Mouse (Mus musculus): ENCODE measurements at regions not wholly inside any gene's neighbourhood (a gene's known extent, or its start where the extent isn't known, plus 50 kb on each side); places are given as distances from the start of the nearest gene placed in this dataset.

DNA sequence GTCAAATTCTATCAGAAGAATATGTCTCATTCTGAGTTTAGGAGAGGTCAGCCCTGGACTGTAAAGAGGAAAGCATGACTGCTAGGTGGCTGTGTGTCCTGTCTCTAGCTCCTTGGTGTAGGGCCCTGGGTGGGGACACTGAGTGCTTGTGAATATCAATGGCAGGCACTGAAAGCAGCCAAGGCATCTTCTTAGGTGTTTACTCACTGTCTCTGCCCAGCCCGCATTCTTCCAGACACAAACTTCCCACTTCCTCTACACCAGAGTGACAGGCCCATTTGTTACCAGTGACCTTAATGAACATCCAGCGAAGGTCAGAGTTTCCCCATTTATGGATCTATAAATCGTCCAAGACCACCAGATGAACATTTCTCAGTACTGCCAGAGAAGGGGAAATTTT, 823.1 kb downstream of the Efna5 start:
- peak; percentile 29 for DNase-seq

DNA sequence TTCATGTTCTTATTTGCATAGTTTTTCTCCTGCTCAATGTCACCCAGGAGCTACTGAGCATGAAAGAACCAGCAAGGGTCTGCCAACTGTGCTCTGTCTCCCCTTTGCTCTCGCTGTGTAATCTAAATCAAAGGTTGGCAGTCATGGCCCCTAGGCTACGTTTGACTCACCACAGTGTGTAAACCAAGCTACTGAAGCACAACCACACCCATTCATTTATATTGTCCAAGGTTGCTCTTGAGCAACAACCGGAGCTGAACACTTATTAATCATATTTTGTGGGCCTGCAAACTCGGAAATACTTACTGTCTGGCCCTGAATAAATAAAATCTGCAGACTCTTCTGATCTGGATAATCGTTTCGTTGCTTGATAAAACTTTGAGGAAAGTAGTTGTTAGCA, 826.3 kb downstream of the Efna5 start:
- no peak for DNase-seq

DNA sequence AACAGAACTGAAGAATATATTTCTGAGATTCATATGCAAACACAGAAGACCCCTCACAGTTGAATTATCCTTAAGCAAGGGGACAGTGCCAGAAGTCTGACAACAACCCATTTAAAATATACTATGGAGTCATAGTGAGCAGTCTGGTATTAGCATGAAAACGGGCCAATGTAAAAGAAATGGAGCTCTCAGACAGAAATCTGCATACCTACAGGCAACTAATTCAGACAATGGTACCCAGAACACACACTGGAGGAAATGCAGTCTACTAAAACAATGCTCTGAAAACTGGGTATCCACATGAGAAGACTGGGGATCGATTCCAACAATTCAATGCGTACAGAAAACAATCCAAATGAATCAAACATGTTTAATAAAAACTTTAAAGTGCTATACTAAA, 832.1 kb downstream of the Efna5 start:
- DNase-seq = no peak

DNA sequence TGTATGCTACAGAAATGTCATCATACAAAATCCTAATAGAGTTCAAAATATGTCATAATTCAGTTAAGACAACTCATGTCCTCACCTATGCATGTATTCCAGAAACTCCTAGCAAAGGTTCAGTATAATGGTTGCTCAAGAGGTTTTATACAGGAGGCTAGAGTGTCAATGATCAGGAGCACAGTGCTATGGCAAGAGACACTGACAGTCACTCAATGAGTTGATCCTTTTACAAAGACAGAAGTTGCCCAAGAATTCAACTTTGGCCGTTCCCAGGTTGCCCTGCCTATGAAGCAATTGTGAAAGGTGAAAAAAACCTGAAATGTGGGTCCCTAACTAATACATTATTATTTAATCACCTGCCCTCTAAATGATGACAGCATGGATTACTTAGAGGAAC, 850.5 kb downstream of the Efna5 start:
- no peak for DNase-seq

Measured in embryo, embryonic 11 days (tissue).